Mouse (Mus musculus) megakaryocyte, embryonic 14.5 days (primary cell): ENCODE data around the gene Tyk2. TPM values are rescaled to one million over a fixed set of nuclear protein-coding genes. Genes with fewer than 3 reads are reported as not detected.
A peak's percentile ranks its signal among the peaks of the same experiment; 100 is the strongest.

Source experiments
- H3K27me3 ChIP-seq: replicated peaks from 2 replicates; pipeline ENCODE3; 2012; ENCODE audit warnings: inconsistent platforms
- H3K36me3 ChIP-seq: replicated peaks from 2 replicates; pipeline ENCODE3; 2012; ENCODE audit warnings: low read length, inconsistent platforms, mixed read lengths
- H3K4me1 ChIP-seq: 2 replicates; pipeline ENCODE4 v1.6.1; 2012; ENCODE audit warnings: inconsistent platforms
- H3K4me3 ChIP-seq: replicated peaks from 2 replicates; pipeline ENCODE3; 2012; ENCODE audit warnings: moderate library complexity, mild to moderate bottlenecking, inconsistent platforms
- H3K9me3 ChIP-seq: 2 replicates; pipeline ENCODE4 v1.6.1; 2012; ENCODE audit warnings: inconsistent platforms
- FLI1 ChIP-seq: IDR thresholded peaks from 2 replicates; pipeline ENCODE4 v1.6.1; 2012; ENCODE audit warnings: low read length, inconsistent platforms, mixed read lengths
- GATA1 ChIP-seq: IDR thresholded peaks from 3 replicates; pipeline ENCODE4 v1.6.1; 2012; ENCODE audit warnings: mixed read lengths, low read length, inconsistent platforms, borderline replicate concordance
- polyA plus RNA-seq: library from polyadenylated mRNA; stranded (reverse); fragments of >175 nt; gene quantifications from 2 replicates; pipeline ENCODE4 v1.2.3, GENCODE M21; 2012; ENCODE audit warnings: low replicate concordance; ENCODE audit not compliant: insufficient read depth

The Tyk2 gene
- polyA plus RNA-seq, 1 experiment: 17.9 TPM

- H3K4me1 ChIP-seq: peaks cover 55% of the 10 kb centered on the region
Observed at GRCm38 (mm10) chr9:21095958-21096357, 35.1 kb downstream of the Tyk2 start.

GRCm38 (mm10) chr9:21093423-21093822, 37.6 kb downstream of the Tyk2 start:
- H3K4me1 ChIP-seq: peaks cover 58% of the 10 kb centered on the region
- no peak overlapping the region for H3K4me3 ChIP-seq
- no peaks in the 10 kb centered on the region for H3K27me3 ChIP-seq
- TF ChIP-seq GATA1 (no peak), FLI1 (no peak)
- no peaks in the 10 kb centered on the region for H3K9me3 ChIP-seq
- peaks cover 34% of the 10 kb centered on the region for H3K36me3 ChIP-seq

More at GRCm38 (mm10) chr9:21095958-21096357, 35.1 kb downstream of the Tyk2 start:
- TF ChIP-seq GATA1 (no peak), FLI1 (no peak)
- Histone ChIP-seq H3K36me3 (peaks cover 10% of the 10 kb centered on the region), H3K9me3 (no peaks in the 10 kb centered on the region), H3K4me3 (no peak overlapping the region), H3K27me3 (no peaks in the 10 kb centered on the region)

GRCm38 (mm10) chr9:21091707-21092320, 39.2 kb downstream of the Tyk2 start, which contains the start of the genes Gm38431 and Raver1:
TSS of gene Gm38431 (minus strand) at chr9:21091997.
TSS of gene Raver1 (minus strand) at chr9:21092008.
- no peaks in the 10 kb centered on the region for H3K9me3 ChIP-seq
- peaks cover 50% of the 10 kb centered on the region for H3K36me3 ChIP-seq
- H3K4me1 ChIP-seq: peaks cover 57% of the 10 kb centered on the region
- TF ChIP-seq FLI1 (no peak), GATA1 (no peak)
- H3K27me3 ChIP-seq: no peaks in the 10 kb centered on the region
- H3K4me3 ChIP-seq: peak within 1 kb of the TSS; percentile 94

- Histone ChIP-seq H3K4me1 (peaks cover 61% of the 10 kb centered on the region), H3K9me3 (no peaks in the 10 kb centered on the region), H3K27me3 (no peaks in the 10 kb centered on the region), H3K4me3 (peak overlapping the region; percentile 94), H3K36me3 (peaks cover 57% of the 10 kb centered on the region)
- TF ChIP-seq GATA1 (no peak), FLI1 (no peak)
Observed at GRCm38 (mm10) chr9:21090972-21091706, 39.9 kb downstream of the Tyk2 start.

- TF ChIP-seq GATA1: no peak
- no peak for TF ChIP-seq FLI1
- Histone ChIP-seq H3K4me1 (peaks cover 67% of the 10 kb centered on the region), H3K4me3 (peak overlapping the region; percentile 94), H3K36me3 (peaks cover 63% of the 10 kb centered on the region), H3K9me3 (no peaks in the 10 kb centered on the region), H3K27me3 (no peaks in the 10 kb centered on the region)
Observed at GRCm38 (mm10) chr9:21090537-21090936, 40.5 kb downstream of the Tyk2 start.

DNA sequence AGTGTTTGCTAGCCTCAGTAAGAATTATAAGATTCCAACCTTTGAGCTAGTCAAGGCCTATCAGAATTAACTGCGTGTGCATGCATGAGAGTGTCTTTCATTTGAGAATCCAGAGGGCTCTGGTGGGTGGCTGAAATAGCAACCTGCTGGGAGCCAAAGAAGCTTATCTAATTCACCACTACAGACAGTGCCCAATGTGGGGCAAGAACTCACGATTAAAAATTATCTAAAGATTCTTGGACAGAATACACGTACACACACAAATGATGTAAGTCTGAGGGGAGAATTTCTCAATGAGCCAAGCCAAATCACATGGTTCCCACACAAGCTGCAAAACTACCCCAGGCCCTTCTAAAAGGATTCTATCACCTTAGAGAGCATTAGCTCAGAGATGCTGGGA, 47.7 kb downstream of the Tyk2 start:
- H3K27me3 ChIP-seq: no peaks in the 10 kb centered on the region
- peaks cover 32% of the 10 kb centered on the region for H3K4me1 ChIP-seq

DNA sequence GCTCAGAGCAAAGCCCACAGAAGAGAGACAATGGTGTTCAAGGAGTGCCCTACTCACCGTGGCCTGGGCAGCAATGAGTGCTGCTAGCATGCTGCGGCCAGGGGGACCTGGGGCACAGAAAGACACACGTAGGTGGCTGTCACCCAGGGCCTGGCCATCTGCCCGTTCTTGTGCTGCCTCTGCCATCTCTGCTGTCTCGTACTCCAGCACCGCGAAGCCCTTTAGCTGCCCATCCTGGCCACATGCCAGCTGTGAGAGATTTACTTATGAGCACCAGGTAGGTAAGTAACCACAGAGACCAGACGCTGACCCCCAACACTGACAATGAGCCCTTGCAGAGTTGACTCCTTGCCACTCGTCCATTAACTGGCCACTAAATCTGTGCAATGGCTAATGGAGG, 49.9 kb downstream of the Tyk2 start:
- Histone ChIP-seq H3K27me3 (no peaks in the 10 kb centered on the region), H3K9me3 (no peaks in the 10 kb centered on the region), H3K36me3 (peaks cover 98% of the 10 kb centered on the region), H3K4me3 (peak overlapping the region; percentile 8), H3K4me1 (peaks cover 20% of the 10 kb centered on the region)
- TF ChIP-seq FLI1 (no peak), GATA1 (no peak)

More for the DNA sequence above, 47.7 kb downstream of the Tyk2 start:
- TF ChIP-seq FLI1 (no peak), GATA1 (no peak)
- Histone ChIP-seq H3K36me3 (peaks cover 98% of the 10 kb centered on the region), H3K9me3 (no peaks in the 10 kb centered on the region), H3K4me3 (no peak overlapping the region)

GRCm38 (mm10) chr9:21075625-21076024, 55.4 kb downstream of the Tyk2 start:
- H3K4me3 ChIP-seq: no peak overlapping the region
- H3K4me1 ChIP-seq: peaks cover 39% of the 10 kb centered on the region
- H3K27me3 ChIP-seq: no peaks in the 10 kb centered on the region
- no peaks in the 10 kb centered on the region for H3K9me3 ChIP-seq
- H3K36me3 ChIP-seq: peaks cover 77% of the 10 kb centered on the region
- TF ChIP-seq GATA1 (no peak), FLI1 (no peak)

GRCm38 (mm10) chr9:21074173-21074572, 56.9 kb downstream of the Tyk2 start:
- Histone ChIP-seq H3K36me3 (peaks cover 72% of the 10 kb centered on the region), H3K4me1 (peaks cover 42% of the 10 kb centered on the region), H3K9me3 (no peaks in the 10 kb centered on the region), H3K4me3 (peak overlapping the region; percentile 16), H3K27me3 (no peaks in the 10 kb centered on the region)
- TF ChIP-seq GATA1 (no peak), FLI1 (no peak)

DNA sequence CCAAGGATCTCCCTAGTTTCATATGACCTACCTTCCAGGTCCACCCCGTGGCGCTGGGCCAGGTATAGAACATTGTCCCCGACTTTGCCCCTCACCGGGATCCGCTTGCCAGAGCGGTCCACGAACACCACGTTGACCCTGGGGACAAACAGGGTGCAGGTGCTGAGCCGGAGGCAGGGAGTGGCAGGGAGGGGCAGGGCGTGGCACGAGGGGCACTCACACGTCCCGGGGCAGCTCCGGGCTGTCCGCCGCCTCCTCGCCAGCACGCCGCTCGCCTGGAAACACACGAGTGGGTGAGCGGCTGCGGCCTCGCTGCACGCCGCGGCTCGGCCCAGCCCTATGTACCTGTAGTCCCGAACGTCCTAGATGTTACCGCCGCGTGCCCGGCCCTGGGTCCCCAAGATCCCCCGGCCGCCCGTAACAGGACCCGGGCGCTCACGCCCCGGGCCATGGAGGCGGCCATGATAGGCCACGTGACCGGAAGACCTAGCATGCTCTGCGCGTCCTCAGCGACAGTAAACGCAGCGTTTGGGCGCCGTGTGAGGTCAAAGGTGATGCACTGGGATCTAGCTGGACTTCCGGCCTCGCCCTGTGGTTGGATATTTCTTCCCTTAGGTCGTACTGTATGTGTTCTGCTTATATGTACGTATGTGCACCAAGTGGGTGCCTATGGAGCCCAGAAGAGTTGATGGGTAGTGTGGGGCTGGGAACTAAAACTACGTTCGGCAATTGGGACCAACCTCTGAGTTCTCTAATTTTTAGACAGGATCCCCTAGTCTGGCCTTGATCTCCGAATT, 57.8 kb downstream of the Tyk2 start, which contains the start of the genes Gm49373 and Fdx1l:
Gm49373 (minus strand) TSS at position 53 of the 797 bp plus-strand sequence.
Fdx1l (minus strand) TSS at position 571 of the 797 bp plus-strand sequence.
- H3K4me1 ChIP-seq: peaks cover 42% of the 10 kb centered on the region
- peaks cover 69% of the 10 kb centered on the region for H3K36me3 ChIP-seq
- H3K27me3 ChIP-seq: no peaks in the 10 kb centered on the region
- H3K4me3 ChIP-seq: peak within 1 kb of the TSS; percentile 100
- H3K9me3 ChIP-seq: no peaks in the 10 kb centered on the region
- peak; percentile 32; the same call in 1 of the 2 replicates for TF ChIP-seq FLI1
- TF ChIP-seq GATA1: no peak
